ENCODE assay signal across 10 mouse cellular contexts in genomic region chr16:87916209-87917156, GRCm38 (mm10).
DNase-seq lines count a peak whose midpoint lies in the region; ATAC-seq and TF ChIP-seq lines count a peak whose summit lies in the region.
"Had no signal": no experiment of that assay in that cellular context is flagged by ENCODE, and none has a peak within 500 bp of the region (broad histone marks: within the 10 kb centered on the region; RNA-seq: fewer than 3 reads in every experiment).

No protein-coding gene starts in this region.

- no peak overlapping the region for H3K9ac ChIP-seq in intestine, embryonic 15.5 days
- H3K9ac ChIP-seq in intestine, postnatal 0 days (ENCODE audit: low read depth, low read length): no peak overlapping the region
- H3K9ac ChIP-seq in embryonic facial prominence, embryonic 12.5 days: no peak overlapping the region
- H3K9ac ChIP-seq in hindbrain, embryonic 13.5 days: no peak overlapping the region
- H3K9ac ChIP-seq in midbrain, embryonic 14.5 days (replicated peaks; ENCODE audit: low read length): no peak overlapping the region
- H3K9ac ChIP-seq: heart, embryonic 13.5 days; lung, embryonic 15.5 days had no signal

- H3K27me3 ChIP-seq in intestine, embryonic 15.5 days (replicated peaks): no peaks in the 10 kb centered on the region
- no peaks in the 10 kb centered on the region for H3K27me3 ChIP-seq in intestine, postnatal 0 days (replicated peaks; ENCODE audit: control insufficient read depth, insufficient read depth, low read length)
- H3K27me3 ChIP-seq in embryonic facial prominence, embryonic 12.5 days: no peaks in the 10 kb centered on the region
- no peaks in the 10 kb centered on the region for H3K27me3 ChIP-seq in hindbrain, embryonic 13.5 days
- H3K27me3 ChIP-seq in midbrain, embryonic 14.5 days (ENCODE audit: control insufficient read depth, insufficient read depth, low read length): no peaks in the 10 kb centered on the region
- H3K27me3 ChIP-seq: heart, embryonic 13.5 days; lung, embryonic 15.5 days had no signal

- TF ChIP-seq CTCF in intestine, postnatal 0 days (IDR thresholded peaks at IDR 0.05; ENCODE audit: low read depth): no peak

- H3K4me1 ChIP-seq in intestine, embryonic 15.5 days (replicated peaks): 0 out of 2 replicates have a peak, but pooled peaks cover 3% of the 10 kb centered on the region
- H3K4me1 ChIP-seq in intestine, postnatal 0 days (replicated peaks; ENCODE audit: control insufficient read depth, insufficient read depth, low read length): no peaks in the 10 kb centered on the region
- peaks cover 9% of the 10 kb centered on the region for H3K4me1 ChIP-seq in embryonic facial prominence, embryonic 12.5 days
- H3K4me1 ChIP-seq in hindbrain, embryonic 13.5 days (replicated peaks): peaks cover 16% of the 10 kb centered on the region
- H3K4me1 ChIP-seq in midbrain, embryonic 14.5 days (ENCODE audit: control insufficient read depth, insufficient read depth, low read length): peaks cover 19% of the 10 kb centered on the region

- 56% methylated on average over 6 of the region's 6 CpGs for WGBS in intestine, embryonic 15.5 days
- WGBS in intestine, postnatal 0 days: 64% methylated on average over 6 of the region's 6 CpGs
- WGBS in embryonic facial prominence, embryonic 12.5 days: 31% methylated on average over 6 of the region's 6 CpGs
- 28% methylated on average over 6 of the region's 6 CpGs for WGBS in hindbrain, embryonic 13.5 days
- WGBS in midbrain, embryonic 14.5 days: 26% methylated on average over 6 of the region's 6 CpGs

- H3K4me2 ChIP-seq in intestine, embryonic 15.5 days (replicated peaks): no peak overlapping the region
- H3K4me2 ChIP-seq in intestine, postnatal 0 days (replicated peaks; ENCODE audit: low read depth): no peak overlapping the region
- H3K4me2 ChIP-seq in embryonic facial prominence, embryonic 12.5 days (replicated peaks): no peak overlapping the region
- H3K4me2 ChIP-seq in hindbrain, embryonic 13.5 days: no peak overlapping the region
- no peak overlapping the region for H3K4me2 ChIP-seq in midbrain, embryonic 14.5 days (ENCODE audit: low read length)
- H3K4me2 ChIP-seq: heart, embryonic 13.5 days; lung, embryonic 15.5 days had no signal

- H3K36me3 ChIP-seq in intestine, embryonic 15.5 days: no peaks in the 10 kb centered on the region
- no peaks in the 10 kb centered on the region for H3K36me3 ChIP-seq in intestine, postnatal 0 days (ENCODE audit: control insufficient read depth, insufficient read depth)
- H3K36me3 ChIP-seq in embryonic facial prominence, embryonic 12.5 days: no peaks in the 10 kb centered on the region
- H3K36me3 ChIP-seq in hindbrain, embryonic 13.5 days: no peaks in the 10 kb centered on the region
- no peaks in the 10 kb centered on the region for H3K36me3 ChIP-seq in midbrain, embryonic 14.5 days (ENCODE audit: control insufficient read depth, insufficient read depth, low read length)
- H3K36me3 ChIP-seq: heart, embryonic 13.5 days; lung, embryonic 15.5 days had no signal

- no peak overlapping the region for H3K4me3 ChIP-seq in intestine, embryonic 15.5 days (replicated peaks)
- H3K4me3 ChIP-seq in intestine, postnatal 0 days (ENCODE audit: low read depth, low read length): no peak overlapping the region
- no peak overlapping the region for H3K4me3 ChIP-seq in embryonic facial prominence, embryonic 12.5 days
- H3K4me3 ChIP-seq in hindbrain, embryonic 13.5 days: no peak overlapping the region
- H3K4me3 ChIP-seq in midbrain, embryonic 14.5 days (replicated peaks; ENCODE audit: low read depth, low read length): no peak overlapping the region
- H3K4me3 ChIP-seq: heart, embryonic 13.5 days; lung, embryonic 15.5 days had no signal

- no peaks in the 10 kb centered on the region for H3K9me3 ChIP-seq in intestine, embryonic 15.5 days
- no peaks in the 10 kb centered on the region for H3K9me3 ChIP-seq in intestine, postnatal 0 days (ENCODE audit: control insufficient read depth)
- no peaks in the 10 kb centered on the region for H3K9me3 ChIP-seq in embryonic facial prominence, embryonic 12.5 days
- no peaks in the 10 kb centered on the region for H3K9me3 ChIP-seq in hindbrain, embryonic 13.5 days
- H3K9me3 ChIP-seq in midbrain, embryonic 14.5 days (ENCODE audit: control insufficient read depth, low read length): no peaks in the 10 kb centered on the region
- H3K9me3 ChIP-seq: heart, embryonic 13.5 days; lung, embryonic 15.5 days had no signal

- peak; percentile 6; the same call in 1 of the 2 replicates for ATAC-seq in intestine, embryonic 15.5 days
- no peak for ATAC-seq in intestine, postnatal 0 days
- no peak for ATAC-seq in embryonic facial prominence, embryonic 12.5 days (ENCODE audit: insufficient number of reproducible peaks, insufficient read depth, low FRiP score, low TSS enrichment)
- ATAC-seq in hindbrain, embryonic 13.5 days (ENCODE audit: low FRiP score): peak; percentile 73
- ATAC-seq in midbrain, embryonic 14.5 days (ENCODE audit: low FRiP score, low TSS enrichment): peak; percentile 21; the same call in 1 of the 2 replicates

- no peak overlapping the region for H3K27ac ChIP-seq in intestine, embryonic 15.5 days
- H3K27ac ChIP-seq in intestine, postnatal 0 days (ENCODE audit: low read depth, low read length): no peak overlapping the region
- peak overlapping the region; percentile 73 for H3K27ac ChIP-seq in embryonic facial prominence, embryonic 12.5 days
- peak overlapping the region; percentile 82 for H3K27ac ChIP-seq in hindbrain, embryonic 13.5 days
- H3K27ac ChIP-seq in midbrain, embryonic 14.5 days (replicated peaks; ENCODE audit: low read depth, low read length): peak overlapping the region; percentile 69
- H3K27ac ChIP-seq: heart, embryonic 13.5 days; lung, embryonic 15.5 days had no signal

- peak; percentile 66 for DNase-seq in midbrain, embryonic 14.5 days
- no peak for DNase-seq in cerebellum, adult 11 months
- DNase-seq in MN1 (ENCODE audit: low spot score): no peak
- DNase-seq in layer of hippocampus, postnatal 36 days: no peak

Comparison
In these comparisons a context has a peak if more than half of its experiments do, and no peak if none do; other contexts are left out.
1. ATAC-seq: peak in intestine, embryonic 15.5 days (single experiment), hindbrain, embryonic 13.5 days (single experiment) and midbrain, embryonic 14.5 days (single experiment); none in intestine, postnatal 0 days (single experiment) and embryonic facial prominence, embryonic 12.5 days (single experiment).
2. H3K27ac ChIP-seq: peak in embryonic facial prominence, embryonic 12.5 days (single experiment), hindbrain, embryonic 13.5 days (single experiment) and midbrain, embryonic 14.5 days (single experiment); none in intestine, embryonic 15.5 days (single experiment) and intestine, postnatal 0 days (single experiment).